Mouse (Mus musculus) ES-E14 (cell line): Measurements from ENCODE around the gene Olfr646. TPM values are rescaled to one million over a fixed set of nuclear protein-coding genes. Genes with fewer than 3 reads are reported as not detected.

Source experiments
- DNase-seq: peaks from one replicate; pipeline ENCODE4 v3.0.0-alpha.2; 2013; ENCODE audit warnings: low read depth, low spot score
- H3K27ac ChIP-seq: 2 replicates; pipeline ENCODE4 v1.5.1; 2012; ENCODE audit warnings: low read depth, mild to moderate bottlenecking, low read length, moderate library complexity, mixed read lengths; ENCODE audit not compliant: poor library complexity, insufficient read depth, severe bottlenecking
- H3K36me3 ChIP-seq: 2 replicates; pipeline ENCODE4 v1.6.1; 2012; ENCODE audit warnings: mild to moderate bottlenecking, low read length, moderate library complexity, mixed read lengths; ENCODE audit not compliant: control insufficient read depth, poor library complexity, insufficient read depth, severe bottlenecking
- H3K4me1 ChIP-seq, 2 experiments: fragments of 150-350 bp in 1 of 2; sonication (generic) in 1 of 2; 2 replicates each; pipeline ENCODE4 v1.6.1; 2012; ENCODE audit warnings: low read length in 2 of 2, mild to moderate bottlenecking in 1 of 2, mixed read lengths in 1 of 2; ENCODE audit not compliant: control insufficient read depth in 2 of 2, insufficient read depth in 2 of 2, poor library complexity in 1 of 2
- H3K4me3 ChIP-seq, 2 experiments: fragments of 150-350 bp in 1 of 2; sonication (generic) in 1 of 2; 2 replicates each; pipeline ENCODE4 v1.5.1; 2012; ENCODE audit warnings: low read length in 2 of 2, low read depth in 1 of 2, mild to moderate bottlenecking in 1 of 2, mixed read lengths in 1 of 2; ENCODE audit not compliant: insufficient read depth in 1 of 2, poor library complexity in 1 of 2, severe bottlenecking in 1 of 2
- H3K9ac ChIP-seq: 2 replicates; pipeline ENCODE4 v1.6.1; 2012; ENCODE audit warnings: low read depth, mild to moderate bottlenecking, low read length, mixed read lengths; ENCODE audit not compliant: poor library complexity, insufficient read depth, severe bottlenecking
- H3K9me3 ChIP-seq: fragments of 150-350 bp; sonication (generic); 2 replicates; pipeline ENCODE4 v1.6.1; 2012; ENCODE audit warnings: low read depth, mild to moderate bottlenecking, low read length; ENCODE audit not compliant: control insufficient read depth, insufficient read depth
- CHD2 ChIP-seq: IDR thresholded peaks from 2 replicates; pipeline ENCODE4 v1.6.1; 2014; ENCODE audit warnings: mild to moderate bottlenecking, low read depth, low read length, inconsistent platforms
- HCFC1 ChIP-seq: IDR thresholded peaks from 2 replicates; pipeline ENCODE4 v1.6.1; 2012; ENCODE audit warnings: low read length, inconsistent platforms, borderline replicate concordance; ENCODE audit not compliant: insufficient read depth
- MAFK ChIP-seq: IDR thresholded peaks from 2 replicates; pipeline ENCODE4 v1.6.1; 2014; ENCODE audit warnings: mild to moderate bottlenecking, low read depth, low read length, inconsistent platforms; ENCODE audit not compliant: insufficient read depth
- ZC3H11A ChIP-seq: IDR thresholded peaks from 2 replicates; pipeline ENCODE4 v1.6.1; 2012; ENCODE audit warnings: low read depth, mild to moderate bottlenecking, inconsistent platforms, low read length, borderline replicate concordance
- ZNF384 ChIP-seq: IDR thresholded peaks from 2 replicates; pipeline ENCODE4 v1.6.1; 2012; ENCODE audit warnings: low read depth, low read length, inconsistent platforms
- in situ Hi-C, 2 experiments: fragments of 600-800 bp; cut with MboI; formaldehyde crosslinking; loops; one replicate each; pipeline ENCODE4 v1.15.1; 2025; ENCODE audit warnings: low sequenced_read_pairs in 2 of 2, inconsistent platforms in 1 of 2; ENCODE audit not compliant: unreplicated experiment in 2 of 2
- total RNA-seq: library from RNA; depleted of rRNA; stranded (reverse); fragments of 300-350 nt; gene quantifications from 2 replicates; pipeline ENCODE4 v1.2.3, GENCODE M21; 2012

The Olfr646 gene
- total RNA-seq, 1 experiment: not detected

- Histone ChIP-seq H3K4me3 (no peak overlapping the region), H3K9ac (no peak overlapping the region), H3K27ac (no peak overlapping the region), H3K36me3 (no peaks in the 10 kb centered on the region), H3K9me3 (no peaks in the 10 kb centered on the region), H3K4me1 (no peaks in the 10 kb centered on the region)
- no peak for DNase-seq
- in situ Hi-C loops: no loop called here
- 0 out of 2 replicates have a peak, but pooled peaks have one; percentile 27 for TF ChIP-seq MAFK
- TF ChIP-seq ZNF384: no peak
- no peak for TF ChIP-seq HCFC1
- TF ChIP-seq CHD2: no peak
- no peak for TF ChIP-seq ZC3H11A
Observed at GRCm38 (mm10) chr7:104103913-104104756, 538 bp upstream of the Olfr646 start.

GRCm38 (mm10) chr7:104129726-104130125 is 25.1 kb downstream of the Olfr646 start, which contains the start of gene Ubqln5:
TSS of gene Ubqln5 (minus strand) at chr7:104129826.
- Histone ChIP-seq H3K4me3 (no peak within 1 kb of the TSS), H3K9me3 (no peaks in the 10 kb centered on the region), H3K9ac (no peak within 1 kb of the TSS), H3K4me1 (no peaks in the 10 kb centered on the region), H3K27ac (no peak within 1 kb of the TSS), H3K36me3 (no peaks in the 10 kb centered on the region)
- TF ChIP-seq ZC3H11A (no peak), MAFK (no peak), CHD2 (no peak), ZNF384 (no peak), HCFC1 (no peak)
- no peak for DNase-seq
- in situ Hi-C loops: no loop called here

- H3K4me1 ChIP-seq: no peaks in the 10 kb centered on the region
- no peak for DNase-seq
- H3K9ac ChIP-seq: no peak within 1 kb of the TSS
- H3K9me3 ChIP-seq: no peaks in the 10 kb centered on the region
- no peak for TF ChIP-seq MAFK
- TF ChIP-seq CHD2: no peak
- TF ChIP-seq HCFC1: no peak
- no peak for TF ChIP-seq ZNF384
- no peak for TF ChIP-seq ZC3H11A
- in situ Hi-C loops: no loop called here
- no peak within 1 kb of the TSS for H3K4me3 ChIP-seq
- no peaks in the 10 kb centered on the region for H3K36me3 ChIP-seq
- H3K27ac ChIP-seq: no peak within 1 kb of the TSS
Observed at GRCm38 (mm10) chr7:104137305-104137704, 32.6 kb downstream of the Olfr646 start, which contains the start of gene Olfr643. TSS of gene Olfr643 (minus strand) at chr7:104137405.

- no peaks in the 10 kb centered on the region for H3K36me3 ChIP-seq
- H3K9me3 ChIP-seq: no peaks in the 10 kb centered on the region
- H3K4me1 ChIP-seq: no peaks in the 10 kb centered on the region
- H3K9ac ChIP-seq: no peak within 1 kb of the TSS
- no peak within 1 kb of the TSS for H3K4me3 ChIP-seq
- TF ChIP-seq HCFC1 (no peak), CHD2 (no peak), ZC3H11A (no peak), ZNF384 (no peak), MAFK (no peak)
- in situ Hi-C loops: no loop called here
- H3K27ac ChIP-seq: no peak within 1 kb of the TSS
- DNase-seq: no peak
Observed at GRCm38 (mm10) chr7:104143179-104143578, 38.5 kb downstream of the Olfr646 start, which contains the start of gene Ubqln3. TSS of gene Ubqln3 (minus strand) at chr7:104143279.
